Mouse (Mus musculus): ENCODE measurements around the gene Qrfp.

GRCm38 (mm10) chr2:31844729-31845136, 34.4 kb upstream of the Qrfp start:
- TF ChIP-seq POLR2A (IDR thresholded peaks at IDR 0.05; ENCODE audit: borderline replicate concordance, insufficient read depth, low read length): no peak
- no peak for TF ChIP-seq CTCF (IDR thresholded peaks at IDR 0.05; ENCODE audit: borderline replicate concordance, insufficient read depth, low read depth, low read length)

Data from cerebellum, adult 2 months (tissue).